Mouse (Mus musculus): Measurements from ENCODE around the gene Ppp2r5a. TPM values are rescaled to one million over a fixed set of nuclear protein-coding genes. Genes with fewer than 3 reads are reported as not detected.

Ppp2r5a gene
- polyA plus RNA-seq (2012; rRNA removed; ENCODE audit: low replicate concordance), result 29.4 and 45.7 TPM in 2 replicates

DNA sequence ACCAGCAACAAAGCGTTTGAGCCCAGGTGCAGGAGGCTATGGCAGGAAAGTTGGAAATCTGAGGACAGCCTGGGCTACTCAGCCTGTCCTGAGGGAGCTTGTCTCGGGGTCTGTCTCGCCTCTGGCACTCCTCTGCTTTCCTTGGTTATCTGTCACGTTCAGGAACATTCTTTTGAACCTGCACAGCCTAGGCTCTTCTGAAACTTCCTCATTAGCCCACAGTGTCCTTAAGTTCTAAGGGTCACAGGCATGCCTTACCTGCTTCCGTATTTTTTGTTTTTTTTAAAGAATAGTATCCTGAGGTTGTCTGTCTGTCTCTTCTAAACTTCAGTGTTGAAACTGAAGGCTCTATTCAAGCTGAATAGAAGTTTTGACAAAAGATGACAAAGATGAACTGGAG lies at the start of gene Ppp2r5a:
TSS of gene Ppp2r5a (minus strand) at position 199 of the 400 bp plus-strand sequence.

DNA sequence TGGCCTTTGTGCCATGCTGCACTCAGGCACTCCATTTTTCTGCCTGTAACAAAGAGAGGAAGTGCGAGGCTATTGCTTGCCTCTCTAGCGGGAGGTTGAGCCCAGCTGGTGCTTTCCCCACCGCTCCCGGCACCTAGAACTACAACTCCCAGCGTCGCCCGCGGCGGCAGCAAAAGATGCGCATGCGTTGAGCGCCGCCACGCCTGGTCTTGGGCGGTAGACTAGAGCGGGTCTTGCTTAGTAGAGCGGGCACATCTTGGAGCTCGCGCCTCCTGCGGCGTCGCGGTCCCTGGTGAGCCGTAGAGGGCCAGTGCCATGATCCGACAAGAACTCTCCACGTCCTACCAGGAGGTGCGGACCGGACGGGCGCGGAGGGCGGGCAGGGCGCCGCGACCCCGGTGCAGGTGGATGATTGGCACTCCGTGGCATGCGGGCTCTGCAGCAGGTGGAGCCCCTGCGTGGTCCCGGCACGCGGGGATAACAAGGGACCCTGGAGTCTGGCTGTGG lies 77.3 kb downstream of the Ppp2r5a start, which contains the start of gene Tmem206:
TSS of gene Tmem206 (plus strand) at position 187 of the 507 bp plus-strand sequence.

DNA sequence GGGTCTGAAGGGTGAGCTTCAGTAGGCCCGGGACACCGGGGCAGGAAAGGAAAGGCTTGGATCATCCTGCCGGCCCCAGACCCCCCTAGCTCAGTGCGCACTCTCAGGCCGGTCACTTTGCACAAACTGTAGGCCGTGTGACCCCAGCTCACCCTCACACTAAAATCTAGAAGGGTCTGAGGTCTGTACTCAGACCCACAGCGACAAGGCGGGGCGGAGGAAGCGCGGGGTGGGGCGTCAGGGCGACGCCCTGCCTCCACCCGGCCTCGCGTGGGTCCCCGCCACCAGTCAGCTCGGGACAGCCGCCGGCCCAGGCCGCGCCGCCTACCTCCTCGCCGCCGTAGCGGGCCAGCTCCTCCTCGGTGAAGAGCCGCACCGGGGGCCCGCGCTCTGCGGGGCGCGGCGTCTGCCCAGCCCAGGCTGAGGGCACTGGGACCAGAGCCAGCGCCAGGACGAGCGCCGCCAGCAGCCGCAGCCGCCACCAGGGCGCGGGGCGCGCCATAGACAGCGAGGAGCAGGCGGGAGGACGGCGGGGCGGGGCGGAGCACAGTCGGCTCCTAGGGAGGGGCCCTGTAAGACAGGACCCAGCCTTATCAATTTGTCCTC lies 85.4 kb downstream of the Ppp2r5a start, which contains the start of gene Nenf:
TSS of gene Nenf (minus strand) at position 604 of the 606 bp plus-strand sequence.

Other genes starting within 250 kb of the Ppp2r5a start
- not detected in 2 replicates for gene Fam71a, start 238.5 kb downstream of the Ppp2r5a start, polyA plus RNA-seq (2012; rRNA removed; ENCODE audit: low replicate concordance)
- gene Atf3, start 185.2 kb downstream of the Ppp2r5a start, polyA plus RNA-seq (2012; rRNA removed; ENCODE audit: low replicate concordance), result 3.1 and 28.7 TPM in 2 replicates
- 59.8 and 81.5 TPM in 2 replicates for gene Nenf, start 85.1 kb downstream of the Ppp2r5a start, polyA plus RNA-seq (2012; rRNA removed; ENCODE audit: low replicate concordance)
- gene Tmem206, start 77.4 kb downstream of the Ppp2r5a start, polyA plus RNA-seq (2012; rRNA removed; ENCODE audit: low replicate concordance), result 0.95 and 2.3 TPM in 2 replicates
- gene Dtl, start 172.3 kb upstream of the Ppp2r5a start, polyA plus RNA-seq (2012; rRNA removed; ENCODE audit: low replicate concordance), result 0.40 and 1.1 TPM in 2 replicates
- 7.1 and 10.1 TPM in 2 replicates for gene Ints7, start 172.4 kb upstream of the Ppp2r5a start, polyA plus RNA-seq (2012; rRNA removed; ENCODE audit: low replicate concordance)